Mouse (Mus musculus) hindbrain, embryonic 12.5 days (tissue): Measurements from ENCODE around the gene Jagn1. TPM values are rescaled to one million over a fixed set of nuclear protein-coding genes. Genes with fewer than 3 reads are reported as not detected.

Experiments used
- ATAC-seq: fragments of 200-750 bp; cut with Nextera tagmentation; 2 replicates; pipeline ENCODE4 v1.8.0; 2017; ENCODE audit warnings: moderate TSS enrichment; ENCODE audit not compliant: low FRiP score
- H3K27ac ChIP-seq: fragments of 300-500 bp; sonication (generic); 2 replicates; pipeline ENCODE4 v1.5.1; 2016; ENCODE audit warnings: mild to moderate bottlenecking
- H3K27me3 ChIP-seq: fragments of 300-500 bp; sonication (generic); 2 replicates; pipeline ENCODE4 v1.6.1; 2016; ENCODE audit warnings: mild to moderate bottlenecking
- H3K36me3 ChIP-seq: fragments of 300-500 bp; sonication (generic); 2 replicates; pipeline ENCODE4 v1.6.1; 2016; ENCODE audit warnings: mild to moderate bottlenecking
- H3K4me1 ChIP-seq: fragments of 300-500 bp; sonication (generic); 2 replicates; pipeline ENCODE4 v1.6.1; 2016
- H3K4me2 ChIP-seq: fragments of 300-500 bp; sonication (generic); replicated peaks from 2 replicates; pipeline ENCODE4 v1.6.1; 2016; ENCODE audit warnings: mild to moderate bottlenecking
- H3K4me3 ChIP-seq: fragments of 300-500 bp; sonication (generic); 2 replicates; pipeline ENCODE4 v1.5.1; 2016; ENCODE audit warnings: mild to moderate bottlenecking
- H3K9ac ChIP-seq: fragments of 300-500 bp; sonication (generic); 2 replicates; pipeline ENCODE4 v1.6.1; 2016; ENCODE audit warnings: mild to moderate bottlenecking, moderate library complexity
- H3K9me3 ChIP-seq: fragments of 300-500 bp; sonication (generic); replicated peaks from 2 replicates; pipeline ENCODE4 v1.6.1; 2016; ENCODE audit warnings: mild to moderate bottlenecking
- WGBS: fragments of 180-500 bp; shearing (Covaris S2); methylation state at CpG from one replicate; pipeline ENCODE4 v1.1.7; 2016; 5-methylcytosine and 5-hydroxymethylcytosine counted together
- polyA plus RNA-seq: library from polyadenylated mRNA; unstranded; fragments of >200 nt; fragmentation: Nextera tagmentation; extraction: Ambion mirVana; gene quantifications from 2 replicates; pipeline ENCODE4 v1.2.1, GENCODE M21; 2016

Jagn1 gene
- polyA plus RNA-seq = 69.2 and 71.3 TPM in 2 replicates

- peak; percentile 92 for ATAC-seq
- Histone ChIP-seq H3K36me3 (peaks cover 13% of the 10 kb centered on the region), H3K4me2 (peak within 1 kb of the TSS; percentile 86), H3K9me3 (no peaks in the 10 kb centered on the region), H3K9ac (peak within 1 kb of the TSS; percentile 92), H3K4me1 (peaks cover 8% of the 10 kb centered on the region), H3K27ac (peak within 1 kb of the TSS; percentile 68), H3K27me3 (no peaks in the 10 kb centered on the region), H3K4me3 (peak within 1 kb of the TSS; percentile 82)
- under 1% methylated on average over 40 of the region's 45 CpGs for WGBS
Measured at GRCm38 (mm10) chr6:113442442-113443090, at the start of gene Jagn1. Jagn1 (plus strand) TSS chr6:113442569.

- Histone ChIP-seq H3K4me1 (peaks cover 16% of the 10 kb centered on the region), H3K9ac (no peak overlapping the region), H3K27ac (no peak overlapping the region), H3K4me3 (no peak overlapping the region), H3K4me2 (no peak overlapping the region), H3K36me3 (peaks cover 27% of the 10 kb centered on the region), H3K9me3 (no peaks in the 10 kb centered on the region), H3K27me3 (peaks cover 4% of the 10 kb centered on the region; the same call in 1 of the 2 replicates)
- 81% methylated on average over 6 of the region's 6 CpGs for WGBS
- no peak for ATAC-seq
Measured at GRCm38 (mm10) chr6:113393951-113394350, 48.4 kb upstream of the Jagn1 start.

- Histone ChIP-seq H3K27ac (no peak overlapping the region), H3K9me3 (no peaks in the 10 kb centered on the region), H3K4me1 (peaks cover 16% of the 10 kb centered on the region), H3K9ac (no peak overlapping the region), H3K27me3 (peaks cover 4% of the 10 kb centered on the region; the same call in 1 of the 2 replicates), H3K4me2 (no peak overlapping the region), H3K36me3 (peaks cover 19% of the 10 kb centered on the region), H3K4me3 (no peak overlapping the region)
- WGBS = 92% methylated on average over 11 of the region's 11 CpGs
- ATAC-seq = no peak
Measured at GRCm38 (mm10) chr6:113394811-113395210, 47.6 kb upstream of the Jagn1 start.

GRCm38 (mm10) chr6:113395501-113395900, 46.9 kb upstream of the Jagn1 start:
- Histone ChIP-seq H3K36me3 (peaks cover 12% of the 10 kb centered on the region), H3K27me3 (peaks cover 4% of the 10 kb centered on the region; the same call in 1 of the 2 replicates), H3K27ac (no peak overlapping the region), H3K9ac (no peak overlapping the region), H3K4me3 (no peak overlapping the region), H3K4me2 (no peak overlapping the region), H3K9me3 (no peaks in the 10 kb centered on the region), H3K4me1 (peaks cover 16% of the 10 kb centered on the region)
- no peak for ATAC-seq
- 88% methylated on average over 6 of the region's 6 CpGs for WGBS

- 83% methylated on average over 10 of the region's 10 CpGs for WGBS
- Histone ChIP-seq H3K27me3 (peaks cover 4% of the 10 kb centered on the region; the same call in 1 of the 2 replicates), H3K9ac (no peak overlapping the region), H3K27ac (no peak overlapping the region), H3K9me3 (no peaks in the 10 kb centered on the region), H3K36me3 (peaks cover 11% of the 10 kb centered on the region), H3K4me3 (no peak overlapping the region), H3K4me1 (peaks cover 14% of the 10 kb centered on the region), H3K4me2 (no peak overlapping the region)
- no peak for ATAC-seq
Measured at GRCm38 (mm10) chr6:113396270-113397030, 45.9 kb upstream of the Jagn1 start.

GRCm38 (mm10) chr6:113402094-113402493, 40.3 kb upstream of the Jagn1 start:
- H3K27me3 ChIP-seq = no peaks in the 10 kb centered on the region
- peaks cover 18% of the 10 kb centered on the region for H3K36me3 ChIP-seq
- no peak overlapping the region for H3K4me2 ChIP-seq
- H3K9me3 ChIP-seq = no peaks in the 10 kb centered on the region
- no peak overlapping the region for H3K27ac ChIP-seq
- no peaks in the 10 kb centered on the region for H3K4me1 ChIP-seq
- no peak overlapping the region for H3K4me3 ChIP-seq
- no peak for ATAC-seq
- WGBS = 92% methylated on average over 13 of the region's 13 CpGs
- no peak overlapping the region for H3K9ac ChIP-seq

- peaks cover 22% of the 10 kb centered on the region for H3K36me3 ChIP-seq
- no peaks in the 10 kb centered on the region for H3K9me3 ChIP-seq
- H3K27me3 ChIP-seq = no peaks in the 10 kb centered on the region
- ATAC-seq = no peak
- no peak overlapping the region for H3K4me2 ChIP-seq
- no peak overlapping the region for H3K9ac ChIP-seq
- no peak overlapping the region for H3K4me3 ChIP-seq
- no peak overlapping the region for H3K27ac ChIP-seq
- H3K4me1 ChIP-seq = no peaks in the 10 kb centered on the region
- WGBS = 73% methylated on average over 12 of the region's 12 CpGs
Measured at GRCm38 (mm10) chr6:113404649-113405448, 37.5 kb upstream of the Jagn1 start.

GRCm38 (mm10) chr6:113405483-113405882, 36.9 kb upstream of the Jagn1 start:
- Histone ChIP-seq H3K9ac (no peak overlapping the region), H3K9me3 (no peaks in the 10 kb centered on the region), H3K4me2 (no peak overlapping the region), H3K27ac (no peak overlapping the region), H3K4me1 (no peaks in the 10 kb centered on the region), H3K27me3 (no peaks in the 10 kb centered on the region), H3K36me3 (peaks cover 22% of the 10 kb centered on the region), H3K4me3 (no peak overlapping the region)
- WGBS = 85% methylated on average over 6 of the region's 6 CpGs
- no peak for ATAC-seq

GRCm38 (mm10) chr6:113406683-113407082, 35.7 kb upstream of the Jagn1 start:
- Histone ChIP-seq H3K27me3 (no peaks in the 10 kb centered on the region), H3K4me3 (no peak overlapping the region), H3K9ac (no peak overlapping the region), H3K9me3 (no peaks in the 10 kb centered on the region), H3K4me1 (no peaks in the 10 kb centered on the region), H3K27ac (no peak overlapping the region), H3K36me3 (peaks cover 22% of the 10 kb centered on the region), H3K4me2 (no peak overlapping the region)
- no peak for ATAC-seq
- 76% methylated on average over 9 of the region's 9 CpGs for WGBS

- no peak overlapping the region for H3K9ac ChIP-seq
- H3K4me1 ChIP-seq = no peaks in the 10 kb centered on the region
- H3K4me3 ChIP-seq = no peak overlapping the region
- H3K4me2 ChIP-seq = no peak overlapping the region
- ATAC-seq = no peak
- H3K36me3 ChIP-seq = peaks cover 33% of the 10 kb centered on the region
- H3K27me3 ChIP-seq = no peaks in the 10 kb centered on the region
- H3K9me3 ChIP-seq = no peaks in the 10 kb centered on the region
- WGBS = 68% methylated on average over 1 of the region's 1 CpGs
- H3K27ac ChIP-seq = no peak overlapping the region
Measured at GRCm38 (mm10) chr6:113410001-113410400, 32.4 kb upstream of the Jagn1 start.

- no peak overlapping the region for H3K4me2 ChIP-seq
- H3K36me3 ChIP-seq = peaks cover 20% of the 10 kb centered on the region; the same call in 1 of the 2 replicates
- no peaks in the 10 kb centered on the region for H3K27me3 ChIP-seq
- H3K4me3 ChIP-seq = no peak overlapping the region
- no peak for ATAC-seq
- peaks cover 14% of the 10 kb centered on the region for H3K4me1 ChIP-seq
- H3K9ac ChIP-seq = no peak overlapping the region
- H3K9me3 ChIP-seq = no peaks in the 10 kb centered on the region
- no peak overlapping the region for H3K27ac ChIP-seq
- WGBS = 85% methylated on average over 5 of the region's 5 CpGs
Measured at GRCm38 (mm10) chr6:113416416-113416815, 26.0 kb upstream of the Jagn1 start.
